Mouse (Mus musculus): ENCODE measurements around the gene S100a5.

- TF ChIP-seq CTCF (conservative IDR thresholded peaks at IDR 0.05 in 1 of 2, IDR thresholded peaks at IDR 0.05 in 1 of 2; ENCODE audit: low read depth in 2 of 2, low read length in 2 of 2): no peak
- TF ChIP-seq MEF2A (IDR thresholded peaks at IDR 0.05; ENCODE audit: borderline replicate concordance, low read depth, low read length): no peak
- TF ChIP-seq CHD1 (IDR thresholded peaks at IDR 0.05; ENCODE audit: low read depth, low read length): no peak
- TF ChIP-seq USF1 (IDR thresholded peaks at IDR 0.05; ENCODE audit: low read depth, low read length): no peak
- no peak for TF ChIP-seq IRF4 (IDR thresholded peaks at IDR 0.05; ENCODE audit: low read depth, low read length)
- no peak for TF ChIP-seq NRF1 (IDR thresholded peaks at IDR 0.05; ENCODE audit: low read depth, low read length)
- TF ChIP-seq SMC3 (IDR thresholded peaks at IDR 0.05; ENCODE audit: low read depth, low read length): no peak
- no peak for TF ChIP-seq TCF12 (IDR thresholded peaks at IDR 0.05; ENCODE audit: low read depth, low read length)
- no peak for TF ChIP-seq MAZ (IDR thresholded peaks at IDR 0.05; ENCODE audit: low read depth, low read length)
These were observed 12.8 kb upstream of the S100a5 start for GRCm38 (mm10) chr3:90595556-90595955.

Data from CH12.LX (cell line).